Mouse (Mus musculus) embryonic facial prominence, embryonic 11.5 days (tissue): ENCODE measurements around the gene Rpl14. TPM values are rescaled to one million over a fixed set of nuclear protein-coding genes. Genes with fewer than 3 reads are reported as not detected.

ENCODE experiments used
- ATAC-seq: fragments of 200-750 bp; cut with Nextera tagmentation; replicated peaks from 2 replicates; pipeline ENCODE4 v1.8.0; 2017; ENCODE audit warnings: low read depth; ENCODE audit not compliant: insufficient number of reproducible peaks, low FRiP score, low TSS enrichment
- DNase-seq: peaks from one replicate; pipeline ENCODE4 v3.0.0-alpha.2; 2015; ENCODE audit warnings: low spot score
- H3K27ac ChIP-seq: fragments of 300-500 bp; sonication (generic); replicated peaks from 2 replicates; pipeline ENCODE4 v1.5.1; 2014; ENCODE audit warnings: mild to moderate bottlenecking, low read depth, low read length, control low read depth
- H3K27me3 ChIP-seq: fragments of 300-500 bp; sonication (generic); 2 replicates; pipeline ENCODE4 v1.6.1; 2014; ENCODE audit warnings: mild to moderate bottlenecking, low read length, moderate library complexity, mixed read lengths; ENCODE audit not compliant: control insufficient read depth, insufficient read depth
- H3K36me3 ChIP-seq: fragments of 300-500 bp; sonication (generic); replicated peaks from 2 replicates; pipeline ENCODE4 v1.6.1; 2014; ENCODE audit warnings: low read depth, mild to moderate bottlenecking, low read length, moderate library complexity, mixed read lengths; ENCODE audit not compliant: control insufficient read depth, insufficient read depth
- H3K4me1 ChIP-seq: fragments of 300-500 bp; sonication (generic); 2 replicates; pipeline ENCODE4 v1.6.1; 2014; ENCODE audit warnings: low read length, mixed read lengths; ENCODE audit not compliant: control insufficient read depth, insufficient read depth
- H3K4me2 ChIP-seq: fragments of 300-500 bp; sonication (generic); 2 replicates; pipeline ENCODE4 v1.6.1; 2014; ENCODE audit warnings: low read depth, mild to moderate bottlenecking, control low read depth, low read length, moderate library complexity
- H3K4me3 ChIP-seq: fragments of 300-500 bp; sonication (generic); 2 replicates; pipeline ENCODE4 v1.5.1; 2014; ENCODE audit warnings: low read depth, low read length, control low read depth
- H3K9ac ChIP-seq: fragments of 300-500 bp; sonication (generic); replicated peaks from 2 replicates; pipeline ENCODE4 v1.6.1; 2014; ENCODE audit warnings: mild to moderate bottlenecking, control low read depth, low read length
- H3K9me3 ChIP-seq: fragments of 300-500 bp; sonication (generic); replicated peaks from 2 replicates; pipeline ENCODE4 v1.6.1; 2016; ENCODE audit warnings: mild to moderate bottlenecking, low read length, inconsistent platforms, mixed read lengths; ENCODE audit not compliant: control insufficient read depth
- WGBS: fragments of 180-500 bp; shearing (Covaris S2); extraction: QIAGEN DNeasy Blood & Tissue Kit; methylation state at CpG from one replicate; pipeline ENCODE4 v1.1.7; 2014; 5-methylcytosine and 5-hydroxymethylcytosine counted together
- polyA plus RNA-seq: library from polyadenylated mRNA; unstranded; fragments of >200 nt; fragmentation: Nextera tagmentation; extraction: Ambion mirVana; gene quantifications from 2 replicates; pipeline ENCODE4 v1.2.1, GENCODE M21; 2014

The Rpl14 gene
- polyA plus RNA-seq, 1 experiment from 2014 or later: 1,065 TPM

DNA sequence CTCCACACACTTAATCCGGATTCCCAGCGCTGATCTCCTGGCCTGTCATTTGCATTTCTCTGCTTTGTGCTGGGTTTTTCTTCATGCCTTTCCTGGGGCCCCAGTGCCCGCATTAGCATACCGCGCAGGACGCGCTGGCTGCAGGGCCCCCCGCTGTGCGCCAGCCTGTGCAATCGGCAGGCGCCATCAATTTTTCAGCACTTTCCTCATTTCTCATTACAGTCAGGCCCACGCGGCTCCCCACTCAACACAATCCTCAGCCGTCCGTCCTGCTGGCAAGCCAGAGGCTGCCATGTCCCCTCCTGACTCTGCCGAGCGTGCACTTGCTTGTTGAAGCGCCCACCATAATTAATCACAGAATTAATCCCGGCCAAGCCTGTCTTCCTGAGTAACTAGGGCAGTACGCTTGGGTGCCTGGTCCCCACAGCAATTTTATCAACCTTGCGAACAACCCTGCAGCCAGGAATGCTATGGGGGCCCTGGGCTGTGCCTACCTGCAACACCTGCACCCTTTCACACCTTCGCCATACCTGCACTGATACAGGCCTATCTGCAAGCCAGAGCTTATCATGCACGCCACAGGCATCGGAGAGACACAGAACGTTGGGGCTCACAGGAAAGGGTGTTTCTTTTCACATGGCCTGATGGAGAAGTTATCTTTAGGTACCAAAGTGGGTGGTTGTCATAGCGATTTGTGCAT lies 48.6 kb downstream of the Rpl14 start:
- H3K9me3 ChIP-seq: no peaks in the 10 kb centered on the region
- WGBS: 7% methylated on average over 26 of the region's 26 CpGs
- peak overlapping the region; percentile 53 for H3K4me2 ChIP-seq
- H3K9ac ChIP-seq: peak overlapping the region; percentile 54
- peak; percentile 77 for ATAC-seq
- H3K4me3 ChIP-seq: peak overlapping the region; percentile 14; the same call in 1 of the 2 replicates
- no peaks in the 10 kb centered on the region for H3K36me3 ChIP-seq
- H3K27me3 ChIP-seq: no peaks in the 10 kb centered on the region
- DNase-seq: peak; percentile 75
- peaks cover 5% of the 10 kb centered on the region for H3K4me1 ChIP-seq
- H3K27ac ChIP-seq: peak overlapping the region; percentile 65; the same call in 1 of the 2 replicates

DNA sequence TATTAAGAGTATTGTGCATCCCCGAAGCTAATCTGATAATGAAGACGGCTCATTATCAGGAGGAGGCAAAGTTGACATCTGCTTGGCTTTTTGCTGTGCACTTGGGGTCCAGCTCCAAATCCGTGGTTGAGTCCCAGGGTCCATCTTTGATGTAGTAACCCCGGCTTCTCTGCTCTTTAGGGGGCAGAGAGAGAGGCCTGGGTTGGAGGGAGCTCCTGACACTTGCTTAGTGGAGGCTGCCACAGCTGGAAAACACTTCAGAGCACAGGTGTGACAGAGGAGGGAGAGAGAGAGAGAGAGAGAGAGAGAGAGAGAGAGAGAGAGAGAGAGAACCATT lies 49.1 kb downstream of the Rpl14 start:
- no peak overlapping the region for H3K27ac ChIP-seq
- no peaks in the 10 kb centered on the region for H3K36me3 ChIP-seq
- H3K9ac ChIP-seq: no peak overlapping the region
- H3K9me3 ChIP-seq: no peaks in the 10 kb centered on the region
- no peak overlapping the region for H3K4me2 ChIP-seq
- 32% methylated on average over 4 of the region's 4 CpGs for WGBS
- H3K4me1 ChIP-seq: peaks cover 5% of the 10 kb centered on the region
- H3K4me3 ChIP-seq: no peak overlapping the region
- H3K27me3 ChIP-seq: no peaks in the 10 kb centered on the region
- ATAC-seq (no peak), DNase-seq (no peak)

Other genes with a start within 250 kb of the Rpl14 start
- gene Eif1b, start 79.2 kb upstream of the Rpl14 start, polyA plus RNA-seq: 245 and 261 TPM in 2 replicates
- gene Entpd3, start 31.6 kb upstream of the Rpl14 start, polyA plus RNA-seq: 0.53 and 1.1 TPM in 2 replicates